Mouse (Mus musculus) frontal cortex, postnatal 14 days (tissue): ENCODE results near the gene Tmed11.
"Not testable (repeated sequence)": the region's sequence is repeated elsewhere in the genome, so short reads cannot be mapped to it uniquely, and the experiment has no call there.

Experiments
- DNase-seq, 2 experiments: peaks; one replicate each; pipeline ENCODE4 v3.0.0; 2022; ENCODE audit warnings: low spot score in 2 of 2

The Tmed11 gene

GRCm38 (mm10) chr5:108795263-108795662 lies at the start of gene Tmed11:
Tmed11 (minus strand) TSS chr5:108795363.
- not testable (repeated sequence) for DNase-seq

GRCm38 (mm10) chr5:108836156-108836555 lies 41.0 kb upstream of the Tmed11 start:
- no peak for DNase-seq

DNA sequence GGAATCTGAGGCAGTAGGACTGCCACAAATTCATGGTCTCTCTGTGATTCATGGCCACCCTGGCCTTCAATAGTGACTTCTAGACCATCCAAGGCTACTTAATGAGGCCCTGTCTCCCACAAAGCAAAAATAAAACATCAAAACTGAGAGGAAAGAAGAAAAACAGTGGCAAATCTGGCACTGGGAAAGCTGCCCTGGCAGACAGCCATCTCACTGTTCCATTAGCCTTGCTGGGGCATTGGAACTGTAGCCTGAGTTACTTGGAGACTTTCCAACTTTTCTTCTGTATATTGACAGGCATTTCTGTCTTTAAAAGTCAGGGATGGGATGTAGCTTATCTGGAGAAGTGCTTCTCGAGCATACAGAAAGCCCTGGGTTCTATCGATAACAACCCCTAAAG lies 28.1 kb upstream of the Tmed11 start:
- DNase-seq, result no peak

GRCm38 (mm10) chr5:108808750-108809149 lies 13.6 kb upstream of the Tmed11 start, which contains the start of gene Vmn2r8:
Vmn2r8 (minus strand) TSS chr5:108808850.
- DNase-seq, result not testable (repeated sequence)

DNA sequence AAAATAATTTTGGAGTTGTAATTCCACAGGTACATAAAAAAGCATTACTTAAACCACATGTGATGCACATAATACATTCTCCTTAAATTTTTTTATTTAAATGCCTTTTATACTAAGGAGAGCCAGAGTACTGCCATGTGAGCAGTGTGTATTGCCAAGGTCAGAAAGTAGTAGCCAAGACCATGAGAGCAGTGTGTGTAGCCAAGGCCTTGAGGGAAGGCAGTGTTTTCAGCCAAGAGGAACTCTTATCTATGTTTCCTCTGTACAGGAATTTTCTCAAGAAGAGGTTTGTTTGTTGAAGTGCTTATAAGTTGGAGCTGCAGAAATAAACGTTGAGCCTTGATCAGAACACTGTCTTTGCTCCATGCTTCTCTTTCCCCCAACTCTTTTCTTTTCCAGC lies 8.5 kb upstream of the Tmed11 start:
- DNase-seq, result no peak

DNA sequence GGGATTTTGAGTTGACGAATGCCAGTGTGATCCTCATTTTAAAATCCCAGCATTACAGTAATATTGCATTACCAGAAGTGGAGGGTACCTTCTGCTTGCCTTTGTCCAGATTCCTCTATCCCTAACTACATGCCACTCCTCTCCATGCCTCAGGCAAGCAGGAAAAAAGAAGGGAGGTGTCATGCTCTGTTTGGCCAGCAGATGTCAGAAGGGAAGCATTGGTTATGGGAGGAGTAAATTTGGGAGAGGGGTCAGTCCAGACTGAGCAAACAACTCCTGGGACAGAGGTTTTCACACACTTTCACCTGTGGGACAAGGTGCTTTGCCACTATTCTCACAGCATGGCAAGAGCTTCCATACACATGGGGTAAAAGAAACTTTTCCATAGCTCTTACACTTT lies 4.8 kb downstream of the Tmed11 start:
- DNase-seq, result not testable (repeated sequence)

DNA sequence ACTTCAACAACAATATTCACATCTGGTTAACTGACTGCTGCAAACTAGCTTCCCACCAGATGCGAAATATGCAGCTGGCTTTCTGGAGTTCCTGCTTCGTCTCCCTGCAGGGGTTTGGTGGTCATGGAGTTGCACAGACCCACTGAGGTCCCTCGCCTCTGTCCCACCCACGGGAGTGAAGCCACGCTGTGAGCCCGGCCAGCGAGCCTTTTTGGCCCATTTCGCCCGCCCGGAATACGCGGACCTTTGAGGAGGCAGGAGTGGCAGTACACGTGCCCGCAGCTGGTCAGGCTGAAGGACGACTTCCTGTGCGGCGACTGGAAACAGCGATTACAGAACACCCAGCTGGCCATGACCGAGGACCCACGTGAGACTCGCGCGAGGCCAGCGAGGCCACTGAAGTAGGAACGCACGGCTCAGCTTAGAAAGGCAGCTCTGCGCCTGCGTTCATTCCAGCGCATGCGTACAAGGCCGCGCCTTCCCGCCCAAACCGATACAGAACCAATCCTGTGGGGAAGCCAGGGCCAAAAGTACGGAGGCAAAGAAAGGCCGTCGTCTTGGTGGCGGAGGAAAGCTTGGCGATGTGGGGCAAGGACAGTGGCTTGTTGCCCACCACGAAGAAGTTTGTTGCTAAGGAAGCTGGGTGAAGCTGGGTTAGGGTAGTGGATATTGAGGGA lies 20.4 kb downstream of the Tmed11 start, which contains the start of gene Rnf212:
TSS of gene Rnf212 (minus strand) at position 353 of the 677 bp plus-strand sequence.
- DNase-seq, result no peak

DNA sequence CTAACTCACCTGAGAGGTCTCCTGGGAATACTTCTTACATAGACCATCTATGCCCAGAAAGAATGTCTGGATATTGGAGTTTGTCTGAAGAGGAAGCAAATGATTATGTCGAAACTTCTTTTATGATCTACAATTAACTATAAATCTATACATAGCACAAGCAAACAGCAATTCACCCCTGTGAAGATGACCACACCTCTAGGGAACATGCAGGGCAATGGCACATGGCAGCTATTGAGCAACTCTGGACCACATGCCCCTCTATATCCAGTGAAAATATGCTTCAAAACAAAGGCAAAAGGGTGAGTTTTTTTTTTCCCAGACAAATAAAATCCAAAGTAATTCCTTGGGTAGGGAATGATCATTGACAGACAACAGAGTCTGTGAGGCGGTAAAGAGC lies 35.2 kb downstream of the Tmed11 start:
- DNase-seq, result no peak

DNA sequence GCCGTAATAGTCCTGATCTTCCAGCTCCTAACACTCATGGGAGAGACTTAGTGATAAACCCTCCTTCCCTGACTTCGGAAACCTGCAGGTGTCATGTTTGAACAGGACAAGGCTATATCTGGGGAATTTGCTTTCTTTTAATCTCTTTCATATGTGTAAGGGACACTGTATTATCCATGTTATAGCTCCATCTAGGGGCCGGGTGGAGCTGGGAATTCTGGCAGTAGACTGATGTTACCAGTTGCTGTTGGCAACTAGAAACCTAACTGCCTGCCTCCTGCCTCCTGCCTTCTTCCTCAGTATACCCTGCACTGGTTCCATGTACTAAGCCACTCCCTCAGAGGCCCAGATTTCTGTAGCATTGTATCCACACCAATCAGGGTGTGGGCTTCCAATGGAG lies 36.8 kb downstream of the Tmed11 start:
- DNase-seq, result peak; percentile 4 to 45

DNA sequence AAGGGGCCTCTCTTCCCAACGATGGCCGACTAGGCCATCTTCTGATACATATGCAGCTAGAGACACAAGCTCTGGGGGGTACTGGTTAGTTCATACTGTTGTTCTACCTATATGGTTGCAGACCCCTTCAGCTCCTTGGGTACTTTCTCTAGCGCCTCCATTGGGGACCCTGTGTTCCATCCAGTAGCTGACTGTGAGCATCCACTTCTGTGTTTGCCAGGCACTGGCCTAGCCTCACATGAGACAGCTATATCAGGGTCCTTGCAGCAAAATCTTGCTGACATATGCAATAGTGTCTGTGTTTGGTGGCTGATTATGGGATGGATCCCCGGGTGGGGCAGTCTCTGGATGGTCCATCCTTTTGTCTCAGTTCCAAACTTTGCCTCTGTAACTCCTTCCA lies 43.9 kb downstream of the Tmed11 start:
- DNase-seq, result not testable (repeated sequence)

GRCm38 (mm10) chr5:108750328-108751210 lies 44.6 kb downstream of the Tmed11 start:
- no peak for DNase-seq

DNA sequence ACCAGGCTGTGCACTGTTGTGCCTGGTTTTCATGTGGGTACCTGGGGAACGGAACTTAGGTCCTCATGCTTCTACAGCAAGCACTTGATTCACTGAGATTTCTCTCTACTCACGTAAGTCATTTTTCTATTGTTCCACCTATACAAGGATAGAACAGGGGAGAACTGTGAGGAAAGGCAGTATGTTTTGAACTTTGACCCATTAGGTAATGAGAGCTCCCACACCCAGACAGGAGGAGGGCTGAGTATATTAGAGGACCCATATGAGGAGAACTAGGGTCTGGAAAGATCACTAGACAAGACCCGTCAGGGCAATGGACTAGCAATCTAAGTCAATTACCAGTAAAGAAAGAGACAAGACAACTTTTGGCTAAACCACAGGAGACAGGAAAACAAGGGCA lies 50.5 kb downstream of the Tmed11 start:
- no peak for DNase-seq

DNA sequence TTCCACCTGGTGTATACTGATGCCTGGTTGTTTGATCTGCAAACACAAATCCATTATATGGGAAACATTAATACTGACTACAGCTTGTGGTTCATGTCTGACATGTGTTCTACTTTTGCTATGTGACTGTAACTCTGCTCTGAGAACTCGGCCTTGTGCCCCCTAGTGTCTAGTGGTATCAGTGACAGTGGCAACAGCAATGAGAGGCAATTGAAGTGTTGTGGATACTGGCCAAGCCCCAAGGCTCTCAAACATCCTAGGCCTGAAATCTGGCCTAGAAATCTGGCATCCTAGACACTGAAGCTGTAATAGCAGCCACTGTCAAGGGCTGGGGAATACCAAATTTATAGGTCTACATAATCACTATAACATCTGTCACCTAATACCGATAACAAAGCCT lies 51.3 kb downstream of the Tmed11 start:
- no peak for DNase-seq

DNA sequence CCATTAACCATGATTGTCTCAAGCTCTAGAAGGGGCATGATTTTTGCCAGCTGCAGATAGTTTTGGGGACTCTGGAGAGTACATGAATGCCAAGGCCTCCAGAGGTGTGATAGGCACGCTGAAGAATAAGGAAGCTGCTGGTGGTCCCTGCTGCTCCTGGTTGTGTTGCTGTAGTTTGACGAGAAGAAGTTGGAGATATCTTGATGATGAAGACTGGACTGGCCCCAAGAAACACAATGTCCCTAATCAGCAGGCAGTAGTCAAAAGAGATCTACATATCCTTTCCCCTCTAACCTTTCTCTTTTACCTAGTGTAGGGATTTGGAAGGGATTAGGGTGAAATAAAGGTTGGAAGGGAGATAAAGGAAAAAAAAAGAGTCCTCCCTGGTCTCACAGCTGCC lies 52.6 kb downstream of the Tmed11 start:
- no peak for DNase-seq

DNA sequence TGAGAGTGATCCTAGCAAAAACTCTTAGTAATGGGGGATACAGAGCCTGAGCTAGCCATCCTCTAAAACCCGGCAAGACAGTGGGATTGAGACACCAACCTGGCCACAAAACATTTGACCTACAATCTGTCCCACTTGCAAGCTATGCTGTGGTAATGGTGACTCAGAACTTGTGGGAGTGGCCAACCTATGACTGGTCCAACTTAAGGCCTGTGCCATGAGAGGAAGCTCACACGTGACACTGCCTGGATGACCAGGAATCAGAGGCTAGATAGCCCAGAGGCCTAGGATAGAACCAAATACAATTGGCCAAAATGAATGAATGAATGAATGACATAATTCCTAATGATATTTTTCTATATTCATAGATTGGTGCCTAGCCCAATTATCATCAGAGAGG lies 53.3 kb downstream of the Tmed11 start:
- DNase-seq, result no peak

DNA sequence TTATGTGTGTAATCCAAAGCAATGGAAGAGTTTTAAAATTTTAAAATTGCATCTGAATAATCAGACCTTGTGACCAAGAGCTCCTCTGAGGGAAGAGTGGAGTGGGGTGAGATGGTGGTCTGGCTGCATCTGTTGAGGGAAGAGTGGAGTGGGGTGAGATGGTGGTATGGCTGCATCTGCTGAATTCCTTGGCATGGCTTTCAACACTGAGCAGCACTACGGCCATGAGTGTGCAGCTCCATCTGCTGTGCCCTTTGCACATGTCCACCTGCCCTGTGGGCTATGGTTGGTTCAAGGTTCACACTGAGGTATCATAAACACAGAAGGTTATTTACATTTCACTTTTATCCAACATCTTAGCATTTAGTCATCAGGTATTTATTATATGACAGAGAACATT lies 67.7 kb downstream of the Tmed11 start:
- no peak for DNase-seq
